ENCODE assay signal across 8 mouse cellular contexts in the genomic region with DNA sequence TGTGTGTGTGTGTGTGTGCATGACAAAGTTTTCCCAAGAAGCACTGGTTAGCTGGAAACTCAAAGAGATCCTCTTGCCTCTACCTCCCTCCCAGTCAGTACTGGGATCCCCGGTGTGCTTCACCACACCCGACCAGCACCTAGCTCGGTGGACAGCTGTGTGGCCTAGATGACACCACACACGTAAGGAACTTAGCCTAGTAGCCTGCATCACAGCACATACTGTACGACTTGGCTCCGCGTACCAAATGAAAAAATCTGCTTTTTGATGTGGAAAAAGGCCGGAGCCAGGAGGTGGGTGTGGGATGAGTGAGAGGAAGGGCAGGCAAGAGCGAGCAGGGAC. TPM values are rescaled to one million over a fixed set of nuclear protein-coding genes. Genes with fewer than 3 reads are reported as not detected.
DNase-seq lines count a peak whose midpoint lies in the region; ATAC-seq and TF ChIP-seq lines count a peak whose summit lies in the region.

No protein-coding gene starts in this region.

- H3K27ac ChIP-seq in testis, adult 2 months (ENCODE audit: control insufficient read depth, insufficient read depth, low read depth, low read length): peak overlapping the region; percentile 57
- peak overlapping the region; percentile 86 for H3K27ac ChIP-seq in embryonic facial prominence, embryonic 14.5 days (replicated peaks; ENCODE audit: low read depth, low read length)
- H3K27ac ChIP-seq in limb, embryonic 11.5 days (replicated peaks; ENCODE audit: low read depth, low read length): peak overlapping the region; percentile 77
- no peak overlapping the region for H3K27ac ChIP-seq in olfactory bulb, adult 2 months (ENCODE audit: insufficient read depth, low read depth, low read length)

- TF ChIP-seq POLR2A in testis, adult 2 months (IDR thresholded peaks at IDR 0.05; ENCODE audit: control insufficient read depth, low read depth, low read length): no peak
- TF ChIP-seq POLR2A in olfactory bulb, adult 2 months (IDR thresholded peaks at IDR 0.05; ENCODE audit: insufficient read depth, low read depth, low read length): no peak

- TF ChIP-seq CTCF in testis, adult 2 months (IDR thresholded peaks at IDR 0.05; ENCODE audit: control insufficient read depth, insufficient read depth, insufficient replicate concordance, low read depth, low read length): no peak
- no peak for TF ChIP-seq CTCF in olfactory bulb, adult 2 months (IDR thresholded peaks at IDR 0.05; ENCODE audit: insufficient read depth, low read depth, low read length)

- peak overlapping the region; percentile 72 for H3K9ac ChIP-seq in embryonic facial prominence, embryonic 14.5 days (ENCODE audit: low read depth, low read length)
- H3K9ac ChIP-seq in limb, embryonic 11.5 days (ENCODE audit: low read length): peak overlapping the region; percentile 88

- no peak for ATAC-seq in embryonic facial prominence, embryonic 14.5 days (ENCODE audit: low read depth)
- ATAC-seq in limb, embryonic 11.5 days (ENCODE audit: insufficient number of reproducible peaks, low FRiP score, low TSS enrichment, low read depth): peak; percentile 14

- peak overlapping the region; percentile 93 for H3K4me3 ChIP-seq in testis, adult 2 months (ENCODE audit: control insufficient read depth, low read depth, low read length)
- H3K4me3 ChIP-seq in embryonic facial prominence, embryonic 14.5 days (ENCODE audit: low read depth, low read length): peak overlapping the region; percentile 47
- H3K4me3 ChIP-seq in limb, embryonic 11.5 days (ENCODE audit: low read depth, low read length): peak overlapping the region; percentile 68
- H3K4me3 ChIP-seq in olfactory bulb, adult 2 months (ENCODE audit: insufficient read depth, low read depth, low read length): peak overlapping the region; percentile 62

- WGBS in embryonic facial prominence, embryonic 14.5 days: 2% methylated on average over 8 of the region's 9 CpGs
- WGBS in limb, embryonic 11.5 days: 2% methylated on average over 9 of the region's 9 CpGs
- WGBS in olfactory bulb, adult 2 months: under 1% methylated on average over 9 of the region's 9 CpGs

- peak overlapping the region; percentile 69 for H3K4me2 ChIP-seq in embryonic facial prominence, embryonic 14.5 days (ENCODE audit: low read depth, low read length)
- H3K4me2 ChIP-seq in limb, embryonic 11.5 days (ENCODE audit: low read depth, severe bottlenecking): peak overlapping the region; percentile 77

- no peaks in the 10 kb centered on the region; the same call in 1 of the 2 replicates for H3K36me3 ChIP-seq in testis, adult 2 months (ENCODE audit: control insufficient read depth, insufficient read depth, low read length)
- H3K36me3 ChIP-seq in embryonic facial prominence, embryonic 14.5 days (ENCODE audit: control insufficient read depth, insufficient read depth, low read length): no peaks in the 10 kb centered on the region
- H3K36me3 ChIP-seq in limb, embryonic 11.5 days (ENCODE audit: control insufficient read depth, insufficient read depth, low read length): no peaks in the 10 kb centered on the region

- DNase-seq in testis, postnatal 10 days (ENCODE audit: low spot score): no peak
- no peak for DNase-seq in embryonic facial prominence, embryonic 14.5 days (ENCODE audit: low spot score)
- DNase-seq in limb, embryonic 11.5 days (ENCODE audit: low spot score): no peak
- no peak for DNase-seq in cerebellum, adult 9-11 months
- no peak for DNase-seq in cerebellum, postnatal 36 days
- DNase-seq in B cell, adult 2 months: no peak

- no peaks in the 10 kb centered on the region for H3K9me3 ChIP-seq in embryonic facial prominence, embryonic 14.5 days (ENCODE audit: control insufficient read depth, low read length)
- H3K9me3 ChIP-seq in limb, embryonic 11.5 days (ENCODE audit: control insufficient read depth, low read length): no peaks in the 10 kb centered on the region

- H3K27me3 ChIP-seq in testis, adult 2 months (ENCODE audit: control insufficient read depth, insufficient read depth, low read length): no peaks in the 10 kb centered on the region
- H3K27me3 ChIP-seq in embryonic facial prominence, embryonic 14.5 days (replicated peaks; ENCODE audit: control insufficient read depth, insufficient read depth, low read length): no peaks in the 10 kb centered on the region
- H3K27me3 ChIP-seq in limb, embryonic 11.5 days (ENCODE audit: control insufficient read depth, insufficient read depth, low read length): no peaks in the 10 kb centered on the region

- H3K4me1 ChIP-seq in testis, adult 2 months (ENCODE audit: control insufficient read depth, insufficient read depth, low read length): peaks cover 7% of the 10 kb centered on the region
- peaks cover 7% of the 10 kb centered on the region for H3K4me1 ChIP-seq in embryonic facial prominence, embryonic 14.5 days (ENCODE audit: control insufficient read depth, insufficient read depth, low read length)
- peaks cover 4% of the 10 kb centered on the region; the same call in 1 of the 2 replicates for H3K4me1 ChIP-seq in limb, embryonic 11.5 days (ENCODE audit: control insufficient read depth, insufficient read depth, low read length)
- no peaks in the 10 kb centered on the region; the same call in 1 of the 2 replicates for H3K4me1 ChIP-seq in olfactory bulb, adult 2 months (ENCODE audit: control insufficient read depth, insufficient read depth, low read length)

RNA-seq across cellular contexts. Expression of a gene that starts 0.5 kb away (rescaled TPM):
- polyA plus RNA-seq in testis, adult 2 months (2012; rRNA removed): 1.1 and 1.4 TPM in 2 replicates
- 10.2 and 11.1 TPM in 2 replicates for polyA plus RNA-seq in embryonic facial prominence, embryonic 14.5 days (2014; fragmentation: Nextera tagmentation; extraction: Ambion mirVana)
- polyA plus RNA-seq in limb, embryonic 11.5 days (2014; fragmentation: Nextera tagmentation; extraction: Ambion mirVana): 14.4 and 15.6 TPM in 2 replicates
- not detected in 2 replicates for polyA plus RNA-seq in olfactory bulb, adult 2 months (2012; ENCODE audit: insufficient read depth, insufficient read length, low replicate concordance, missing spikeins)
